Mouse (Mus musculus): ENCODE results near the gene Dhh.
A peak's percentile ranks its signal among the peaks of the same experiment; 100 is the strongest.

Dhh gene

DNA sequence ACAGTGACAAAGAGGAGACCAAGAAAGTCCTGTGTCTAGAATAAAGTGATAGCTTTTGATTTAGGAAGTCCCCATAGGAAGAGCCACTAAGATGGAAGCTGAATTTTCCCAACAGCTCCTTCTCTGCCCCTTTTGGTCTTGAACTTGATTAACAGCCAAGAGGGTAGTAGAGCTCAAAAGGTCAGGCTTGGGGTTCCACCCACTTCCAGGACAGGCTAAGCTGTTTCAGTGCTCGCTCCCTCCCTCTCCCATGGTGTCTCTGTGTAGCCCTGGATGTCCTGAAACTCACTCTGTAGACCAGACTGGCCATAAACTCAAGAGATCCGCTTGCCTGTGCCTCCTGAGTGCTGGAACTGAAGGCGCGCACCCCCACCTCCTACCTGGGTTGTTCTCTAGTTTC is 17.7 kb upstream of the Dhh start:
- no peak for DNase-seq (ENCODE audit: low spot score in 2 of 2)

- no peak for DNase-seq (ENCODE audit: low spot score in 2 of 2)
Measured at GRCm38 (mm10) chr15:98914903-98915302, 16.6 kb upstream of the Dhh start.

GRCm38 (mm10) chr15:98904692-98905091 is 6.4 kb upstream of the Dhh start:
- peak in 1 of 2 experiments; percentile 43 for DNase-seq (ENCODE audit: low spot score in 2 of 2)

GRCm38 (mm10) chr15:98902600-98902999 is 4.3 kb upstream of the Dhh start:
- DNase-seq (ENCODE audit: low spot score in 2 of 2): no peak

- DNase-seq (ENCODE audit: low spot score in 2 of 2): no peak
Measured at GRCm38 (mm10) chr15:98901530-98901929, 3.2 kb upstream of the Dhh start.

GRCm38 (mm10) chr15:98897495-98897894 is 845 bp downstream of the Dhh start:
- no peak for DNase-seq (ENCODE audit: low spot score in 2 of 2)

DNA sequence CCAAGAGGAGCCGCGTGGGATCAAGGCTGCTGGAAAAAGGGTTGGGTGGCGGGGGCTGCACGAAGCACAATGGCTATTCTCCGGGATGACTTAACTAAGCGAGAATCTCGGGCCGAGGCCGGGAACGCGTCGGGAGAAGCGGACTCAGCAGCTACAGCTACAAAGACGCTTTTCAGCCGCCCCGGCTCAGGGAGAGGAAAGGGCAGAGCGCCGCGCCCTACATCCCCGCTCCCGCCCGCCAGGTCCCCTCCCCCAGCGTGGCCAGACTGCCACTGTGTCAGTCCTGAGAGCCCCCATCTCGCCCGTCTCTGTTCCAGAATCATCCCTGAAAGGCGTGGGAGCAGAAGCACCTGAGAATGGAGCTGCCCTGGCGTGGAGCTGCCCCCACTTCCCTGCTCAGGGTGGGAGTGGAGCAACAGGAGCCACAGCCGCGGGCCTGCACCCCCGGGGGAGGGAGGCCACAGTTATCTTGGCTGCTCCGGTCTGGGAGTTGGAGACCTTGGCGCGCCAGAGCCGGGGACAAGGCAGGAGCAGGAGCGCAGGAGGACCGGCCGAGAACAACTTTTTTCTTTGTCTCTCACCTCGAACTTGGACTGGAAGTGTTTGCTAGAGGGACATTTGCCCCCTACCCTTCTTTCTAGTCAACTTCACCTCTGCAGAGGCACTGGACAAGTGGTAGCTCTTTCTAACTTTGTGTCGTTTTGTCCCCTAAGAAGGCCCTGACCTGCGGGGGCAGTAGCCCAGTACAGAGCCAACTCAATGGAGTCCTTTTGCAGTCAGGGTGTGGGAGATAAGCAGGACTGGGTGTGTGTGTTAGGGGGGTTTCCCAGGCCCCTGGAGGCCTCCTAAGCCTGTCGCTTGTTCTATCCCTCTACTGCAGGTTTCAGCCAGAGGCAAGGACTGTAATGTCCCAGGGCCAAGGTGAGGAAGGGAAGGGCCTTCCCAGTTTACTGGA is 2.4 kb downstream of the Dhh start:
- no peak for DNase-seq (ENCODE audit: low spot score in 2 of 2)

GRCm38 (mm10) chr15:98894746-98895634 is 3.4 kb downstream of the Dhh start:
- no peak for DNase-seq (ENCODE audit: low spot score in 2 of 2)

GRCm38 (mm10) chr15:98893940-98894745 is 4.2 kb downstream of the Dhh start, which contains the start of gene Rhebl1:
Rhebl1 (minus strand) TSS chr15:98894540.
- no peak for DNase-seq (ENCODE audit: low spot score in 2 of 2)

- no peak for DNase-seq (ENCODE audit: low spot score in 2 of 2)
Measured at GRCm38 (mm10) chr15:98893036-98893435, 5.3 kb downstream of the Dhh start.

DNA sequence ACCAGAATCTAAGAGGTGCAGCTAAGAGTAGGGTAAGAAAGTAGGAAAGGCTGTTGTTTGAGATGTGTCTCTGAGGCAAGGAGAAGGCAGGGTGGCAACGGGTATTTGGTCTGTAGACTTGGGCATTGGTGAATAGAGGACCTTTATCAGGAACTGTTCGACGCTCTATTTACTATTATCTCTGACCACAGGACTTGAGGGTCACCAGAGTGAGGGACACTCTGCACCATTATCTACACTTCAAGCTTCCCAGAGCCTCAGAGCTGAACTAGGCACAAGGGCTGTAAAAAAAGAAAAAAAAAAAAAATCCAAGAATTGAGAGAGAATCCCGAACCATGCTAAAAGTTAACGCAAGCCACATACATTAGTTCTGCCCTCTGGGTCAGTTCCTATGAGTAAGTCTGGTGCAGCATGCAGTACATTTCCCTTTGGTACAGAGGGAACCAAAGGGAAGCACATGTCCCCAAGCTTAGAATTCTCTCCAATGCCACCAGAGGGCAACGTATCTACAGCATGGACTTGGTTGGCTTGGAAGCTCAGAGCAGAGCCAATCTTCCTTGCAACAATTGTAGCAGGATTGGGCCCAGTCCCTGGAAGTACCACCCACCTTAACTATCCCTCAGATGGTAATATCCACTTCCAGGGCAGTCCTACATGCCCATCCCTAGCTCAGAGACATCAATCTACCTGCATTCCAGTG is 6.3 kb downstream of the Dhh start:
- peak; percentile 31 to 48 for DNase-seq (ENCODE audit: low spot score in 2 of 2)

DNA sequence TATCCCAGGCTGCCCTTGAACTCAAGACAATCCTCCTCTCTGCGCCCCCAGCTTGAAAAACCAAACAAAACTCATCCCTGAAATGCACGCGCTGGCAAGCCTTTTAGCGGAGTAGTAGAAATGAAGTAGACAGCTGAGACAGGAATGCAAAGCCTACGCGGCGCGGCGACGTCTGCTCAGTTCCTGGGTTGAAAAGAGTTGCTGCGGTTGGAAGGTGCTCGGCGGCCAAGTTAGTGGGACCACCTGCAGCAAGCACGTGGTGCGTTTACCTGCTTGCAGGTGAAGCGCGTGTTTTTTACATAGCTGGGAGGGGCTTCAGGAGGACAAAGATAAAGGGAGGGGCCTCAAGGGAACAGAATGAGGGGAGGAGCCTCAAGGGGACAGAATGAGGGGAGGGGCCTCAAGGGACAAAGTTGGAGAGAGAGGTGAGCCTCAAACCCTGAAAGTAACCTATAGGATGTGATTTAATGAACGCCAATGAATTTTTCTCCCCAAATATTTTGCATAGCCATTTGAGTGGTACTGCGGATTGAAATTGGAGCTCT is 7.1 kb downstream of the Dhh start:
- no peak for DNase-seq (ENCODE audit: low spot score in 2 of 2)

DNA sequence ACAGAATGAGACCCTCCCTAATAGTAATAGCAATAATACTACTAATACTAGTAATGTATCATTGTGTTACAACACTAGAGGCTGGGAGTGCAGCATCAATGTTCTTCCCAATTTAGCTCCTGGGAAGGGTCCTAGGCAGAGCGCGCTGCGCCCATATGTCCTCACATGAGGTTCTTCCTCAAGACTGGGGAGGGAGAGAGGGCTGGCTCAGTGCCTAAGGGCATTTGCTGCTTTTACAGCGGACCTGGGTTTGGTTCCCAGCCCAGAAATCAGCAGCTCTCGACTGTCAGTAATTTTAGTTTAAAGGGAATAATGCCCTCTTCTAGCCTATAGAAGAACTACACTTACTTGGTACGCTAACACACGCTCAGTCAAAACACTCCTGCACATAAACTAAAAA is 10.8 kb downstream of the Dhh start:
- DNase-seq (ENCODE audit: low spot score in 2 of 2): no peak

- DNase-seq (ENCODE audit: low spot score in 2 of 2): no peak
Measured at GRCm38 (mm10) chr15:98886667-98887387, 11.5 kb downstream of the Dhh start.

DNA sequence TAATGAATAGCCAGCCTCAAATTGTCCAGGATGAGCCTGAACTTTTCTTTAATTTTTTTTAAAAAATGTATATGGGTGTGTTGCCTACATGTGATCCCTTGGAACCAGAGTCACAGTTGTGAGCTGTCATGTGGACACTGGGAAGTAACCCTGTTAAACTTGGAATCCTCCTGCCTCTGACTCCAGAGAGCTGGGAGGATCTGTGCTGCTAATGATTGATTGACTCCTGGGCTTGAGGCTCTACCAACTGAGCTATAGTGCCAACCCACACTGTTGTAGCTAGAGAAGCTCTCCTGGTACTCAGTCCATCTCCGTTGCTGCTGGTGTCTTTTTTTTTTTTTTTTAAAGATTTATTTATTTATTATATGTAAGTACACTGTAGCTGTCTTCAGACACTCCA is 14.2 kb downstream of the Dhh start:
- no peak for DNase-seq (ENCODE audit: low spot score in 2 of 2)

DNA sequence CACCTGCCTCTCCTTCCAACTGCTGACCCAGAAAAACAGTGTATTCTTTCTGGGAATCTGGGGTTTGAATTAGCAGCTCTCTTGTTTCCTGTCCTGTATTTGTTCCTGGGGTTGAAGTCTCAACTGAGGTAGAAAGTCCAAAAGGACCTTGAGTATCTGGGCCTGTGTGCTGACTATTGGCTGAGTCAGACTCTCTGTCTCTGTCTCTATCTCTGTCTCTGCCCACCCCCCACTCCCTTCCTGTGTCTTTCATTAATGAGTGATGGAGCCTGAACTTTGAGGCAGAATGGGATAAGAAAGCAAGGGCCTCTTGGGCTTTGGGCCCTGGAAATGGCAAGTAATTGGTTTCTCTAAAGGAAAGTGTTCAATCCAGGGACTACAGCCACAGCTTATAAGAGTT is 14.7 kb downstream of the Dhh start:
- DNase-seq (ENCODE audit: low spot score in 2 of 2): no peak

DNA sequence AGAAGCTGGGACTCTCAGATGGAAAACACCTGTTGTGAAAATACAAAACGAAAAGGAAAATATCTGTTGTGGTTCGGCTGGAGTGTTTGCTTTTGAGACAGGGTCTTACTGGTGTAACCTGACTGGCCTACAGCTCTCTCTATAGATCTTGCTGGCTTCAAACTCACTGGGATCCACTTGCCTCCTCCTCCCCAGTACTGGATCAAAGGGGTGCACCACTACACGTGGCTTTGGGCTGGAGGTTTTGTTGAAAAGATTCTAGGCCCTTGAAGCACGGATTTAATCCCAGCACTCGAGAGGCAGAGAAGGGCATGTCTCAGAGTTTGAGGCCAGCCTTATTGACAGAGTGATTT is 16.7 kb downstream of the Dhh start:
- DNase-seq (ENCODE audit: low spot score in 2 of 2): no peak

GRCm38 (mm10) chr15:98880978-98881655 is 17.2 kb downstream of the Dhh start:
- peak; percentile 87 to 92 for DNase-seq (ENCODE audit: low spot score in 2 of 2)

GRCm38 (mm10) chr15:98877331-98877730 is 21.0 kb downstream of the Dhh start:
- peak; percentile 50 to 85 for DNase-seq (ENCODE audit: low spot score in 2 of 2)
